Mouse (Mus musculus) thymus, adult 2 months (tissue): ENCODE data around the gene Gda.

Experiments
- CTCF ChIP-seq: fragments of 200-500 bp; IDR thresholded peaks from 2 replicates; pipeline ENCODE4 v1.5.1; 2012; ENCODE audit warnings: mild to moderate bottlenecking, control low read depth, low read length, moderate library complexity, borderline replicate concordance; ENCODE audit not compliant: control insufficient read depth, poor library complexity, insufficient read depth; ENCODE audit errors: extremely low read depth
- POLR2A ChIP-seq: fragments of 200-500 bp; IDR thresholded peaks from 2 replicates; pipeline ENCODE4 v1.6.1; 2012; ENCODE audit warnings: mild to moderate bottlenecking, low read length, control low read depth, moderate library complexity; ENCODE audit not compliant: control insufficient read depth, poor library complexity, insufficient read depth; ENCODE audit errors: extremely low read depth

DNA sequence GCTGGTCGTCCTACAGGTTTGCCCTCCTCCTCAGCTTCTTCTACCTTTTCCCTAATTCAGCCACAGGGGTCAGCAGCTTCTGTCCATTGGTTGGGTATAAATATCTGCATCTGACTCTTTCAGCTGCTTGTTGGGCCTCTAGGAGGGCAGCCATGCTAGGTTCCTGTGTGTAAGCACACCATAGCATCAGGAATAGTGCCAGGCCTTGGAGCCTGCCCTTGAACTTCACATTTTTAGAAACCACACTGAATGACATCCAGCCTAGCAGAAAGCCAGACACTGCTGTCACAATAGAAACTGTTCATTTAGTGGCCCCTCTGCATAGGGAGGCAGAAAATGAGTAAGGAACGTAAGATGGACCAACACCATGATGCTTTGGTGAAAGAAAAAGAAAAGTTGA lies 8.9 kb upstream of the Gda start:
- no peak for TF ChIP-seq CTCF
- TF ChIP-seq POLR2A: no peak
